Mouse (Mus musculus): Measurements from ENCODE around the gene Sipa1l1.

DNA sequence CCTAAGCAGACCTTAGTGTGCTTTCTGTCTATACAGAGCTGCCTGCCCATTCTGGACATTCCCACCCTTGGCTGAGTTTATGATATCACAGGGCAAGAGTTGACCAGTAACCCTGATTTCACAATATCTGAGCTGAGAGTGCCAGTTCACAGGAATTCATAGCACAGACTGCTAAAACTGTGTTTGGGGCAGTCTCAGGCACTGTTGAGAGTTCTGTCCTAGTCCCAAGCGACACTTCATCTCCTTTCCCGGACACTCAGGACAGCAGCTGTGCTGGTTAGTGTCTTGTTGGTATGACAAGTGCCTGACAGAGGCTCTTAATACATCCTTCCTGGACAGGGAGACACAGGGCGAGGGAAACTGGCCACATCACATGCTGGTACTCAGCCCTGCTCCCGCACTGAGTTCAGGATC is 23.5 kb downstream of the Sipa1l1 start:
- TF ChIP-seq GATA1 (IDR thresholded peaks at IDR 0.05; ENCODE audit: borderline replicate concordance, low read length) (no peak), FLI1 (IDR thresholded peaks at IDR 0.05; ENCODE audit: low read length) (no peak)
